Mouse (Mus musculus) limb, embryonic 13.5 days (tissue): Measurements from ENCODE around the gene Pkp1. TPM values are rescaled to one million over a fixed set of nuclear protein-coding genes. Genes with fewer than 3 reads are reported as not detected.
A peak's percentile ranks its signal among the peaks of the same experiment; 100 is the strongest.

Source experiments
- ATAC-seq: fragments of 200-750 bp; cut with Nextera tagmentation; 2 replicates; pipeline ENCODE4 v1.8.0; 2017; ENCODE audit warnings: low read depth, moderate number of reproducible peaks, moderate TSS enrichment; ENCODE audit not compliant: low FRiP score
- H3K27ac ChIP-seq: fragments of 300-500 bp; sonication (generic); 2 replicates; pipeline ENCODE4 v1.5.1; 2015; ENCODE audit warnings: inconsistent platforms, mild to moderate bottlenecking, moderate library complexity
- H3K27me3 ChIP-seq: fragments of 300-500 bp; sonication (generic); 2 replicates; pipeline ENCODE4 v1.6.1; 2015; ENCODE audit warnings: mild to moderate bottlenecking, inconsistent platforms
- H3K36me3 ChIP-seq: fragments of 300-500 bp; sonication (generic); 2 replicates; pipeline ENCODE4 v1.6.1; 2015; ENCODE audit warnings: inconsistent platforms, mild to moderate bottlenecking, moderate library complexity
- H3K4me1 ChIP-seq: fragments of 300-500 bp; sonication (generic); 2 replicates; pipeline ENCODE4 v1.6.1; 2015; ENCODE audit warnings: inconsistent platforms
- H3K4me2 ChIP-seq: fragments of 300-500 bp; sonication (generic); replicated peaks from 2 replicates; pipeline ENCODE4 v1.6.1; 2015; ENCODE audit warnings: inconsistent platforms, mild to moderate bottlenecking, moderate library complexity
- H3K4me3 ChIP-seq: fragments of 300-500 bp; sonication (generic); 2 replicates; pipeline ENCODE4 v1.5.1; 2015; ENCODE audit warnings: moderate library complexity, mild to moderate bottlenecking, inconsistent platforms
- H3K9ac ChIP-seq: fragments of 300-500 bp; sonication (generic); 2 replicates; pipeline ENCODE4 v1.6.1; 2015; ENCODE audit warnings: mild to moderate bottlenecking, inconsistent platforms
- H3K9me3 ChIP-seq: fragments of 300-500 bp; sonication (generic); 2 replicates; pipeline ENCODE4 v1.6.1; 2016; ENCODE audit warnings: inconsistent platforms
- WGBS: fragments of 180-500 bp; shearing (Covaris S2); methylation state at CpG from one replicate; pipeline ENCODE4 v1.1.7; 2015; 5-methylcytosine and 5-hydroxymethylcytosine counted together
- polyA plus RNA-seq: library from polyadenylated mRNA; unstranded; fragments of >200 nt; fragmentation: Nextera tagmentation; extraction: Ambion mirVana; gene quantifications from 2 replicates; pipeline ENCODE4 v1.2.1, GENCODE M21; 2015

The Pkp1 gene
- 6.1 and 7.5 TPM in 2 replicates for polyA plus RNA-seq

DNA sequence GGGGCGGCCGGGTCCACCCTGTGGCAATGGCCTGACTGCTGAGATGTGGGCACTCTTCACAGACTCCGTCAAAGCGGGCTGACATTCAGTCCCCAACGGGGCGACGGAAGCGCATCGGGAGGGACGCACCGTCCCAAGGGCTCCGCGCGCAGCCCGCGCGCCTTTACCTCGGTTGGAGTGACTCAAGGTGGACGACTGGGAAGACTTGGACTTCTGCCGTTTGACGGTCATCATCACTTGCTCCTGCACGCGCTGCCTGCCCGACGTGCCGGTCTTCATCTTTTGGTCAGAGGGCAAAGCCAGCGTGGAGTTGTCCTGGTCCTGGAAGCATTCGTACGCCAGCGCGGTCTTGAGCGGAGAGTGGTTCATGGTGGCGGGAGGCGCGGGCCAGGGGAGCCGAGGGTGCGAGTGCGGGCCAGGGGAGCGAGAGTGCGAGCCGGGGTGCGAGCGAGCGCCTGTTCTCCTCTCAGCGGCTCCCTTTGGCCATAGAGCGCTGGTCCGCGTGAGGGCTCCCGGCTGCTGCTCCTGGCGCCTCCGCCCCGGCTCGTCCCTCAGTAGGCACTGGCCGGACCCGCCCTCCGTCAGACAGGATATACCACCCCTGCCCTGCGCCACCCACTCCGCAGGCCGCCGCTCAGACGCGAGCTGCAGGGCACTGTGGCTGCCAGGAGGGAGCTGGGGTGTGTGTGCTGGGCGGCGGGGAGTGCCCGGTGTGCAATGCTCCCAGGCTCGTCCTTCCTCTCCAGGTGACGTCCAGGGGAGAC, at the start of gene Pkp1:
TSS of gene Pkp1 (minus strand) at position 564 of the 764 bp plus-strand sequence.
- ATAC-seq = no peak
- H3K27ac ChIP-seq = no peak within 1 kb of the TSS

DNA sequence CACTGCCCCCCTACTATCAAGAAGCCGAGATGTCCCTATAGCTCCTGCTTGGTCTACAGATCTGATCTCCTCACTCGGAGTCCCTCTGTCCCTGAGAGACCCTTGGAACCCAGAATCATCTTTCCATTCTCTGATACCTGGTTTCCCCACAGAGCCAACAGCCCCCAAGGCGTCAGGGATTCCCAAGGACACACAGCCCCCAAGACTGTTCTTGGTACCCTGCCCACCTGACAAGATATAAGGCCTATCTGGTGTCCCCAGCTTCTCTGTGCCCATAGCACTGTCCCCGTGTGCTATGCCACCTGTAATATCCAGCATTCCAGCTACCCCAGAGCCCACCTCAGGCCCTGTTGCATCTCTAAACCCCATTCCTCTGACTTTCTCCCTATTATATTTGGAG, 48.7 kb upstream of the Pkp1 start:
- Histone ChIP-seq H3K9me3 (no peaks in the 10 kb centered on the region), H3K4me2 (no peak overlapping the region), H3K9ac (no peak overlapping the region), H3K4me3 (no peak overlapping the region), H3K27me3 (peaks cover 6% of the 10 kb centered on the region; the same call in 1 of the 2 replicates), H3K27ac (no peak overlapping the region), H3K4me1 (no peaks in the 10 kb centered on the region), H3K36me3 (no peaks in the 10 kb centered on the region)
- WGBS = 80% methylated on average over 4 of the region's 4 CpGs
- no peak for ATAC-seq

More for the DNA sequence above, at the start of gene Pkp1:
- H3K9ac ChIP-seq = peak within 1 kb of the TSS; percentile 50
- under 1% methylated on average over 66 of the region's 67 CpGs for WGBS
- peaks cover 17% of the 10 kb centered on the region for H3K4me1 ChIP-seq
- H3K9me3 ChIP-seq = no peaks in the 10 kb centered on the region
- H3K4me2 ChIP-seq = peak within 1 kb of the TSS; percentile 65
- peak within 1 kb of the TSS; percentile 43 for H3K4me3 ChIP-seq
- peaks cover 95% of the 10 kb centered on the region for H3K27me3 ChIP-seq
- no peaks in the 10 kb centered on the region for H3K36me3 ChIP-seq

DNA sequence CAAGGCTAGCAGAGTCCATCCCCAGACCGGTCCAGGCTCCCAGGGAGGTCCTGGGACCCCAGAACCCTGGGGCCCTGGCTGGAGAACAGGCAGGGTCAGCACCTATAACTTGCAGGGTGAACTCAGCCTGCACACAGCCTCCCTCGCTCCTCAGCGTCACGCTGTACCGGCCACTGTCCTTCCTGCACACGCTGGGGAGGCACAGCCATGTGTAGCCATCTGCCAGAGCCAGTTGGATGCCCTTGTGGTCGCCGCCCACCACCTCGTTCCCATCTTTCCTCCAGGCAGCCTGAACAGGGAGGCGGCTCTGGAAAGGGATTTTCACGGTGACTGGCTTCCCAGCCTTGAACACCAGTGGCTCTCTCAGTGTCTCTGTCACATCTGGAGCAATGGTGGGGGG, 45.6 kb upstream of the Pkp1 start:
- H3K9me3 ChIP-seq = no peaks in the 10 kb centered on the region
- no peak overlapping the region for H3K4me2 ChIP-seq
- H3K36me3 ChIP-seq = no peaks in the 10 kb centered on the region
- no peak overlapping the region for H3K9ac ChIP-seq
- H3K27me3 ChIP-seq = peaks cover 6% of the 10 kb centered on the region; the same call in 1 of the 2 replicates
- H3K4me1 ChIP-seq = no peaks in the 10 kb centered on the region
- H3K4me3 ChIP-seq = no peak overlapping the region
- 72% methylated on average over 11 of the region's 11 CpGs for WGBS
- ATAC-seq = no peak
- H3K27ac ChIP-seq = no peak overlapping the region

DNA sequence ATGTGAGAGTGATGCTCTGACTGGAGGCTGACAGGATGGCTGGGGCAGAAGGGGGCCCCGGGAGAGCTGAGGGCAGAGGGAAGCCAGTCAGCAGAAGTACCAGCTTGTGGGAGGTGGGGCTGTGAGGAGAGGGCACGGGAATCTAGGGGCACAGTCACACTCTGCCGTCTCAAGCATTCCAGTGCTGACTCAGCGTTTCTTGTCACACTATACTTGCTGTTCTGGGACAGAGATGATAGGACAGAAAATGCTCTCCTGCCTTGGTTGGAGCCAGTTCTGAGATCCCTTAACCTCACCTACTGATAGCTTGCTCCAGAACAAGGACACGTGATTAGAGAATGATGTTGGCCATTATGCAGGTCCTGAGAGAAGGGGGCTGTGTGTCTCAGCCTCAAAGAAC, 44.2 kb upstream of the Pkp1 start:
- no peak overlapping the region for H3K4me2 ChIP-seq
- WGBS = 69% methylated on average over 5 of the region's 5 CpGs
- H3K27me3 ChIP-seq = peaks cover 6% of the 10 kb centered on the region; the same call in 1 of the 2 replicates
- no peaks in the 10 kb centered on the region for H3K9me3 ChIP-seq
- no peak overlapping the region for H3K4me3 ChIP-seq
- no peak overlapping the region for H3K9ac ChIP-seq
- ATAC-seq = no peak
- H3K27ac ChIP-seq = no peak overlapping the region
- H3K36me3 ChIP-seq = no peaks in the 10 kb centered on the region
- no peaks in the 10 kb centered on the region for H3K4me1 ChIP-seq

DNA sequence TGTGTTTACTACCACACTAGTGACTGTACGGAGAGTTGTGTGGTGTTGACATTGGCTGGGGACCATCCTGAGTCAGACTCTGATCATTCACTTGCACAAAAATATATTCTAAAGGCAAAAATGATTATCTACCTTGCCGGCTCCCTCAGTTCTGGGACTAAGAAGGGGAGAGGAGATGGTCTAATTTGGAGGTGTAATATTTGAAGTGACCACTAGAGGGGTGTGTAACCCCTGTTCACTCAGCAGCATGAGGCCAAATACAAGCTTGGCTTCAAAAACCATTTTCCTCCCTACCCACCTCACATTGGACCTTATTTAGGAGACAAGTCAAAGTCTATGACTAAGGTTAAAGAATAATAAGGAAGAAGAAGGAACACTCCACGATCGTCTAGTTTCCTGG, 39.5 kb upstream of the Pkp1 start:
- no peaks in the 10 kb centered on the region for H3K9me3 ChIP-seq
- H3K4me3 ChIP-seq = no peak overlapping the region
- H3K27ac ChIP-seq = no peak overlapping the region
- H3K9ac ChIP-seq = no peak overlapping the region
- 34% methylated on average over 4 of the region's 4 CpGs for WGBS
- H3K27me3 ChIP-seq = peaks cover 3% of the 10 kb centered on the region; the same call in 1 of the 2 replicates
- H3K4me1 ChIP-seq = no peaks in the 10 kb centered on the region
- H3K36me3 ChIP-seq = no peaks in the 10 kb centered on the region
- peak; percentile 8; the same call in 1 of the 2 replicates for ATAC-seq
- no peak overlapping the region for H3K4me2 ChIP-seq

DNA sequence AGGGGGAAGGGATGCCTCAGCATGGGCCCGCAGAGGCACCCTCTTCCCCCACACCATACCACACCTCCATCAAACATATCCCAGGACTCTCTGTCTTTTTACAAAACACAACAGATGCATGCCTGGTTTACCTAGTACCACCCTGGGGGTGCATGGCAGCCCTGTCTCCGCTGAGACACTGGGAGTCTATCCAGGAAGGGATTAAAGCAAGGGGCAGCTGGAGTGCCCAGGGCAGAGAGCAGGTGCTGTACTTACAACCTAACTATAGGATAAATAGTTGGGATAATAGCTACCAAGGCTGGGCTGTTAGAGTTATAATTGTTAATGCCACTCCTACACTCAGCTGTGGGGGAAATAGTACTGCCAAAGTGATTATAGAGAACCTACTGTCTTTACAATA, 29.9 kb upstream of the Pkp1 start:
- Histone ChIP-seq H3K9ac (no peak overlapping the region), H3K36me3 (no peaks in the 10 kb centered on the region), H3K27ac (no peak overlapping the region), H3K4me2 (no peak overlapping the region), H3K27me3 (peaks cover 3% of the 10 kb centered on the region), H3K9me3 (no peaks in the 10 kb centered on the region), H3K4me3 (no peak overlapping the region), H3K4me1 (no peaks in the 10 kb centered on the region)
- no peak for ATAC-seq
- 73% methylated on average over 2 of the region's 2 CpGs for WGBS

DNA sequence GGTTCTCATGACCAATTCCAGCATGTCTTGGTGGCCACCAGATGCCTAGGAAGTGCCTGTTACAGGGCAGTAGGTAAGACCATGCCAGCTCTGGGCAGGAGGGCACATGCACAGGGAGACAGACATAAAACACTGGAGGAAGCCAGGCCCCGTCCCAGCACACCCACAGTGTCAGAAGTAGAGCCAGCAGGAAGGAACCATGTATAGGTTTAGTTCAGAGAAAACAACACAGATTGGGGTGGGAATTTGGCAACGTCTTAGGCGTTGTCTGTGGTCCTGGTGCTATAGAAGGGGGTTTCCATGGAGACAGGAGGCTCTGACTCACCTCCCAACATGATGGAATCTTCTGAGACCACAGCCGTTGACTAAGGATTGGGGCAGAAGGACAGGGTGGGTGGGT, 27.2 kb upstream of the Pkp1 start:
- ATAC-seq = no peak
- Histone ChIP-seq H3K4me3 (no peak overlapping the region), H3K27me3 (peaks cover 27% of the 10 kb centered on the region), H3K27ac (no peak overlapping the region), H3K4me1 (no peaks in the 10 kb centered on the region), H3K36me3 (no peaks in the 10 kb centered on the region), H3K4me2 (no peak overlapping the region), H3K9me3 (no peaks in the 10 kb centered on the region), H3K9ac (no peak overlapping the region)
- WGBS = 74% methylated on average over 4 of the region's 4 CpGs

DNA sequence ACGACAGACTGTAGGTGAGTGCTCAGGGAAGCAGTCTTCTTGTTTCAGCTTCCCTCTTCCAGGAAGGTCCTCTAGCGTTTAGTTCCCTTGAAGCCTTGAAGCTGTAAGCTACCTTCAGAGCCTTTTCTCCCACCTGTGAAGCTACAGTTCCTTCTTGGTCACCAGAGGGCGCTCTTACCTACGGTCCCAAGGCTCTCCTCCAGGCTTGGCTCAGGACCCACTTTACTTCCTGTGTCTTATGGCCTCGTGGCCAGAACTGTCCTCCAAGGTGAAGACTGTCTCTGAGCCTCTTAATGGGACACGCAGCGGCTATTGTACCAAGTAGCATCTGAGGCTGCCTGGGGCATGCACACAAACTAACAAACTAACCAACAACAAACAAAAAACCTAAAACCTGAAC, 26.7 kb upstream of the Pkp1 start:
- no peak overlapping the region for H3K27ac ChIP-seq
- no peak overlapping the region for H3K4me3 ChIP-seq
- WGBS = 13% methylated on average over 7 of the region's 7 CpGs
- peaks cover 28% of the 10 kb centered on the region for H3K27me3 ChIP-seq
- no peak for ATAC-seq
- H3K36me3 ChIP-seq = no peaks in the 10 kb centered on the region
- no peak overlapping the region for H3K9ac ChIP-seq
- no peak overlapping the region for H3K4me2 ChIP-seq
- H3K9me3 ChIP-seq = no peaks in the 10 kb centered on the region
- H3K4me1 ChIP-seq = no peaks in the 10 kb centered on the region

DNA sequence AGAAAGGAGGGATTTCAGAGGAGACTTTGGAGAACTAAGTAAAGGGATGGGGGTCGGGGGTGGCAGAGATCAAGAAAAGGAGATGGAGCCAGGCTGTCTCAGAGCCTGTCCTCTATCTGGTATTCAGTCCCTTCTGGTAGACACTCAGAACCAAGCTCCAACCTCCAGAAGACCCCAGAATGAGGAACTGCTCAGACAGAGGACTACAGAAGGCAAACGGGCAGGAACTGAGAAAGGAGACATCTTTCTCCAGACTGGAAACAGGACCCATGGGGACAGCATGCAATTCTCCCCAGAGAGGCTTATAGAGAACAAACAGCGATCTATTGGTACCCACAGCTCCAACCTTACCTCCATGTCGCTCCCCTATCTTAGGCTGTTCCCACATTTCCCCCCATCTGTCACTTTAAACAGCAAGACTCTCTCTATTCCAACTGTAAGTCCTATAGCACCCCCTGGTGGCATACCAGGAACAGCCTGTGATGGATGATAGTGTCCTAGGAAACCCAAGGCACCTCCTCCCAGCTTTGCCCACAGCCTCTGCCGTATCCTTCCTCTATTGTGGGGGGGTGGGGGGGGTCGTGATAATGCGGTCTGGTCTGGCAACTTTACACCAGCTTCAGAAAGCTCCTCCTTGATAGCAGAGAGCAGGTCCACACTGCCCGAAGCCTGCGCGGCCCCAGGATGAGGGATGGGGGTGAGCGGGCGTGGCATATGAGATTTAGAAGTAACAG, 25.7 kb upstream of the Pkp1 start:
- H3K4me2 ChIP-seq = 0 out of 2 replicates have a peak overlapping the region, but pooled peaks have one; percentile 23
- no peaks in the 10 kb centered on the region for H3K36me3 ChIP-seq
- WGBS = 48% methylated on average over 12 of the region's 12 CpGs
- H3K4me1 ChIP-seq = no peaks in the 10 kb centered on the region
- H3K9me3 ChIP-seq = no peaks in the 10 kb centered on the region
- no peak overlapping the region for H3K27ac ChIP-seq
- H3K27me3 ChIP-seq = peaks cover 28% of the 10 kb centered on the region
- no peak overlapping the region for H3K9ac ChIP-seq
- peak; percentile 66; the same call in 1 of the 2 replicates for ATAC-seq
- H3K4me3 ChIP-seq = no peak overlapping the region

DNA sequence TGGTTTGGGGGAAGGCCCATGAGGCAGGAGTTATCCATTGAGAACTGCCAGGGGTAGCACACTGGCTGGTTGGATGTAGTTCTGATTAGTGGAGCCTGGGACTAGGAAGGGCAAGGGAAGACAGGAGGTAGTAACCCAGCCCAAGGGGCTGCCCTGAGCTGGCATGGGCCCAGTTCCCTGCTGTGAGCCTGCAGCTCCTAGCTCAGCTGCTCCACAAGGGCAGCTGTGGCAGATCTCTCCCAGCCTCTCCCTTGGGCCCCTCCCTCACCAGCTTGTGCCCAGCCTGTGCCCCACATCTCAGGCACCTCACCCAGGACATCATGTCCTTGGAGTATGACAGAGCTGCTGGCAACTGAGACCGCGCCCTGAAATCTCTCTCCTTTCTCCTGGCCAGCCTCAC, 24.7 kb upstream of the Pkp1 start:
- ATAC-seq = no peak
- 94% methylated on average over 2 of the region's 2 CpGs for WGBS
- H3K36me3 ChIP-seq = no peaks in the 10 kb centered on the region

DNA sequence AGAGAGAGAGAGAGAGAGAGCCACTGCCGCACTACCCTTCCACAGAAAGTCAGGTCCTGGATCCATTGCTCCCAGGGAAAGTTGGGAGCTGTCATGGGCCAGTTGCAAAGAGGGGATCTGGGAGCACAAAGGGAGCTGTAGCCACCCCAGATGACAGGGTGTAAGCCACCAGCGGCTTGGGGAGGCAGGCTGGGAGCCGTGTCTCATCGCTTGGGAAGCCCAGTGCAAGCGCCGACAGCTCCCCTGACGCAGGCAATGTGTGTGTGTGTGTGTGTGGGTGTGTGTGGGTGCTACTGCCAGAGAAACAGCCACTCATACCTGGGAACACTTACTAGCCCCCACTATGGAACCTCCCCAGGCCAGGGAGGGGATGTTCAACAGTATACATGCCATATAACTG, 23.1 kb upstream of the Pkp1 start:
- 32% methylated on average over 7 of the region's 7 CpGs for WGBS
- Histone ChIP-seq H3K27me3 (peaks cover 28% of the 10 kb centered on the region), H3K4me1 (no peaks in the 10 kb centered on the region), H3K9ac (no peak overlapping the region), H3K9me3 (no peaks in the 10 kb centered on the region), H3K27ac (no peak overlapping the region), H3K4me3 (no peak overlapping the region), H3K36me3 (no peaks in the 10 kb centered on the region), H3K4me2 (no peak overlapping the region)
- ATAC-seq = no peak

More for the DNA sequence above, 24.7 kb upstream of the Pkp1 start:
- H3K4me3 ChIP-seq = no peak overlapping the region
- no peaks in the 10 kb centered on the region for H3K9me3 ChIP-seq
- no peaks in the 10 kb centered on the region for H3K4me1 ChIP-seq
- no peak overlapping the region for H3K4me2 ChIP-seq
- H3K27me3 ChIP-seq = peaks cover 28% of the 10 kb centered on the region
- H3K27ac ChIP-seq = no peak overlapping the region
- no peak overlapping the region for H3K9ac ChIP-seq

DNA sequence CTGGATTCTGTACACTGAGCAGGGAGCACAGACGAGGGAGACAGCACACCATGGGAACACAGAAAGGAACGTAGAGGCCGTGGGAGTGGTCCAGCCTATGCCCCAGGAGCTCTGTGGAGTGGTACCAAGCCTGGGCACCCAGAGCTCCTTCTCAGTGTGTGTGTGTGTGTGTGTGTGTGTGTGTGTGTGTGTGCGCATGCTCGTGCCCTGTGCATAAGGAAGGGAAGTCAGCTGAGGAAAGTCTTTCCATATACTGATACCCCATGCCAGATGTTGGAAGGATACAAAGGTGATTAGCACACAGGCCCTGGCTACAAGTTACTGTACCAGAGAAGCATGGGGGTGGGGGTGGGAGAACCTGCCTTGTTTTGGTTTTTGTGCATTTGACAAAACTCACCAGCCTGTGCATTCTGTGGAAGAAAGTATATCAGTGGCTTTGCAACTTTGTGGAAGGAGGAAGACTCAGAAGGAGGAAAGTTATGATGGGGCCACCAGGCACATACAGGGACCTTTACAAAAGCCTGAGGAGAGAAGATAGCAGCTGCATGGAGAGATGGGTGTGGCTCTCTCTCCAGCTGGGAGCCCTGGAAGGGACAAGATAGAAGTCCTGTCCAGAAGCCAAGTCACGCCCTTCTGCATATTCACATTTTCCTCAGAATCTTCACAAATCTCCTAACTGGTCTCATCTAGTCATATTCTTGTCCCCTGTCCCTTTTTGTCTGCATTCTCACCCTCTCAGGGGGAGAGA, 22.4 kb upstream of the Pkp1 start:
- Histone ChIP-seq H3K27ac (no peak overlapping the region), H3K4me2 (no peak overlapping the region), H3K27me3 (peaks cover 28% of the 10 kb centered on the region), H3K4me1 (no peaks in the 10 kb centered on the region), H3K9me3 (no peaks in the 10 kb centered on the region), H3K4me3 (no peak overlapping the region), H3K9ac (no peak overlapping the region), H3K36me3 (no peaks in the 10 kb centered on the region)
- 66% methylated on average over 6 of the region's 6 CpGs for WGBS
- ATAC-seq = 0 out of 2 replicates have a peak, but pooled peaks have one; percentile 14
